Mouse (Mus musculus) neural tube, embryonic 11.5 days (tissue): ENCODE results near the gene Oser1. TPM values are rescaled to one million over a fixed set of nuclear protein-coding genes. Genes with fewer than 3 reads are reported as not detected.

Experiments used
- ATAC-seq: fragments of 200-750 bp; cut with Nextera tagmentation; 2 replicates; pipeline ENCODE4 v1.8.0; 2017; ENCODE audit warnings: moderate number of reproducible peaks, mild to moderate bottlenecking, moderate TSS enrichment, moderate library complexity; ENCODE audit not compliant: insufficient read depth, low FRiP score, low TSS enrichment
- DNase-seq: peaks from one replicate; pipeline ENCODE4 v3.0.0-alpha.2; 2015; ENCODE audit warnings: low spot score
- H3K27ac ChIP-seq: fragments of 300-500 bp; sonication (generic); 2 replicates; pipeline ENCODE4 v1.5.1; 2014; ENCODE audit warnings: low read depth, mild to moderate bottlenecking, low read length
- H3K27me3 ChIP-seq: fragments of 300-500 bp; sonication (generic); 2 replicates; pipeline ENCODE4 v1.6.1; 2014; ENCODE audit warnings: mild to moderate bottlenecking, low read length, mixed read lengths; ENCODE audit not compliant: control insufficient read depth, insufficient read depth
- H3K36me3 ChIP-seq: fragments of 300-500 bp; sonication (generic); 2 replicates; pipeline ENCODE4 v1.6.1; 2014; ENCODE audit warnings: mild to moderate bottlenecking, low read length, moderate library complexity, mixed read lengths; ENCODE audit not compliant: control insufficient read depth, insufficient read depth
- H3K4me1 ChIP-seq: fragments of 300-500 bp; sonication (generic); 2 replicates; pipeline ENCODE4 v1.6.1; 2014; ENCODE audit warnings: low read length, mixed read lengths; ENCODE audit not compliant: control insufficient read depth, insufficient read depth
- H3K4me2 ChIP-seq: fragments of 300-500 bp; sonication (generic); 2 replicates; pipeline ENCODE4 v1.6.1; 2014; ENCODE audit warnings: low read depth, mild to moderate bottlenecking, moderate library complexity
- H3K4me3 ChIP-seq: fragments of 300-500 bp; sonication (generic); 2 replicates; pipeline ENCODE4 v1.5.1; 2014; ENCODE audit warnings: low read depth, low read length
- H3K9ac ChIP-seq: fragments of 300-500 bp; sonication (generic); 2 replicates; pipeline ENCODE4 v1.6.1; 2014; ENCODE audit warnings: mild to moderate bottlenecking, low read length
- H3K9me3 ChIP-seq: fragments of 300-500 bp; sonication (generic); 2 replicates; pipeline ENCODE4 v1.6.1; 2016; ENCODE audit warnings: low read length; ENCODE audit not compliant: control insufficient read depth
- WGBS: fragments of 180-500 bp; shearing (Covaris S2); extraction: QIAGEN DNeasy Blood & Tissue Kit; methylation state at CpG from one replicate; pipeline ENCODE4 v1.1.7; 2014; 5-methylcytosine and 5-hydroxymethylcytosine counted together
- polyA plus RNA-seq: library from polyadenylated mRNA; unstranded; fragments of >200 nt; fragmentation: Nextera tagmentation; extraction: Ambion mirVana; gene quantifications from 2 replicates; pipeline ENCODE4 v1.2.1, GENCODE M21; 2014

The Oser1 gene
- polyA plus RNA-seq, 1 experiment from 2014 or later: 85.4 TPM

DNA sequence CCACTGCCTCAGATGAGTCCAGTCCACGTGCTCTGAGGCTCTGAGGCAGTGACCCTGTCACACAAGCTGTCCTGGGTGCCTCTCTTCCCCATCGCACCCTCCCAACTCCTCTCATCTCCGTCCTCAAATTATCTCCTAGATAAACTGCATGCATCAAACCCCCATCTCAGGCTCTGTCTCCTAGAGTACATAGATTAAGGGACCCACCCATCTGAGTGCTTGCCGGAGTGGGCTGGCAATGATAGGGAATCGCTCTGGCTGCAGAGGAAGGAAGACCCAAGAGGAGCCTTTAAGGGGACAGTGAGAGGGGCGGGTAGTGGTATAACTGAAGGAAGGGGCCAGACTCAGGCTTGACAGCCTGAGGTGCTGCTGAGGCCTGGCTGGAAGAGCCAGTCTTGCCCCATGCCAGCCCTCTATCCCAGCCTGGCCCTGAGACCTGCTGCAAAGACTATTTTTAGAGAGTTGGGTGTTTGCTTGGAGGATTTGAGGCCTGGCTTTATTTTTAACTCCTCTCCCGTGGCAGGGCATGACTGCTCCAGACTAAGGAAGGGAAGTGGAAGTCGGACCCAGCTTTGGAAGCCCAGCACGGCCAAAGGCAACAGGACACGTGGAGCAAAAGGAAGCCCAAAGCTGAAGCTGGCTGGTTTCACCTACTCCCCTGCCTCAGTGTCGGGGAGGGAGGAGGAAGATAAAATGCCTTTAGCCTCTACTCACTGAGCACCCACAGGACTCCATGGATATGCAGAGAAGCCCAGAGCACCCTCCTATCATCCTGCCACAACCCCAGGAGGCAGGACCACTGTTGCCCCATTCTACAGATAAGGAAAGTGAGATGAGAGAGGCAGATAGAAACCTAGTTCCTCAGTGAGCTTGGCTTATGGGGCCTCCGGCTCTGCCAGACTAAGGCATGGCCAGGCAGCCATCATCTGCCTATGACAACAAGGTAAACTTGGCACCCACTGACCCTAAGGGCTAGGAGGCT, 61.3 kb downstream of the Oser1 start:
- no peaks in the 10 kb centered on the region for H3K9me3 ChIP-seq
- H3K4me1 ChIP-seq: no peaks in the 10 kb centered on the region
- no peaks in the 10 kb centered on the region for H3K36me3 ChIP-seq
- no peak for ATAC-seq
- 83% methylated on average over 12 of the region's 12 CpGs for WGBS
- H3K27ac ChIP-seq: no peak overlapping the region
- H3K4me2 ChIP-seq: no peak overlapping the region
- no peaks in the 10 kb centered on the region for H3K27me3 ChIP-seq
- no peak for DNase-seq
- no peak overlapping the region for H3K4me3 ChIP-seq
- no peak overlapping the region for H3K9ac ChIP-seq

DNA sequence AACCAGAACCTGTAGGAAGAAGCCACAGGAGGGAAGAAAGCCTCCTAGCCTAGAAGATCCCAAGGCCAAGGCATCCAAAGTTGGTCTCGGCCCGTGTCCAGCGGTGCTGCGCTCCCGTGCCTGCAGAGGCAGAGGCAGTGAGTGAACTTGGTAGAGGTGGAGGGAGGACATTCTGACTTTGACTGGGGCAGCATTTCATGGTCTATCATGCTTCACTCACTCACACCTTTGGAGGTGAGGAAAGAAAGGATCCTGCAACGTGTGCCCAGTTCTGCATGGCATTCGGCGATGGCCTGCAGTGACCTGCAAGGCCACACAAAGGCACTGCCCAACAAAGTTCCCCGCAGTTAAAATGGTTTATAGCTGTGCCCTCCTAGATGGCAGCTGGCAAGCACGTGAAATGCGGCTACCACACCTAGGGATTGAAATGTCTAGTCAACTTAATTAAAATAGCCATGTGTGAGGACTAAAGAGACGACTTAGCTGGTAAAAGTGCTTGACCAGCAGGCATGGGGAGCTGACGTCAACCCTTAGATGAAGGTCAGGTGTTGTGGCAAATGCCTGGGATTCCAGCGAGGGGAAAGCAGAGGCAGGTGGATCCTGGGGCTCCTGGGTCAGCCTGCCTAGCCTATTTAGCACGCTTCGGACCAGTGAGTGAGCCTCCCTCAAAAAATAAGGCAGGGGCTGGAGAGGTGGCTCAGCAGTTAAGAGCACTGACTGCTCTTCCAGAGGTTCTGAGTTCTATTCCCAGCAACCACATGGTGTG, 63.5 kb downstream of the Oser1 start:
- Histone ChIP-seq H3K4me2 (no peak overlapping the region), H3K27me3 (no peaks in the 10 kb centered on the region), H3K9me3 (no peaks in the 10 kb centered on the region), H3K4me3 (no peak overlapping the region), H3K4me1 (no peaks in the 10 kb centered on the region), H3K36me3 (no peaks in the 10 kb centered on the region), H3K9ac (no peak overlapping the region), H3K27ac (no peak overlapping the region)
- WGBS: 80% methylated on average over 16 of the region's 16 CpGs
- no peak for DNase-seq
- ATAC-seq: no peak

DNA sequence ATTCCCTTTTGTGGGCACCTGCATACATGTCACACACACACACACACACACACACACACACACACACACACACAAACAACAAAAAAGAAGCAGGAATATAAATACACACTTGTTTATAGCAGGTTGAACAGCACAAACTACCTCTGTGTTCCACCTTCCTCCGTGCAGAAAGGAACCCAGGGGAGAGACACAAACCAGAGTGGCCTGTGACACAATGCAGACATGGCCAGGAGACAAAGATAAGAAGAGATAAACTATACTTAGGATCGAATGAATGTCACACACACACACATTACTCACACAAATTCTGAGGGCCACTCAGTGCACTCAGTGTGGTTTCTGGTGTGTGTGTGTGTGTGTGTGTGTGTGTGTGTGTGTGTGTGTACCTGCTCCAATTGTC, 65.2 kb downstream of the Oser1 start:
- ATAC-seq: no peak
- H3K9me3 ChIP-seq: no peaks in the 10 kb centered on the region
- H3K9ac ChIP-seq: no peak overlapping the region
- no peaks in the 10 kb centered on the region for H3K36me3 ChIP-seq
- no peak overlapping the region for H3K4me3 ChIP-seq
- no peaks in the 10 kb centered on the region for H3K4me1 ChIP-seq
- H3K4me2 ChIP-seq: no peak overlapping the region
- no peaks in the 10 kb centered on the region for H3K27me3 ChIP-seq
- WGBS: 83% methylated on average over 2 of the region's 2 CpGs
- DNase-seq: no peak
- no peak overlapping the region for H3K27ac ChIP-seq

DNA sequence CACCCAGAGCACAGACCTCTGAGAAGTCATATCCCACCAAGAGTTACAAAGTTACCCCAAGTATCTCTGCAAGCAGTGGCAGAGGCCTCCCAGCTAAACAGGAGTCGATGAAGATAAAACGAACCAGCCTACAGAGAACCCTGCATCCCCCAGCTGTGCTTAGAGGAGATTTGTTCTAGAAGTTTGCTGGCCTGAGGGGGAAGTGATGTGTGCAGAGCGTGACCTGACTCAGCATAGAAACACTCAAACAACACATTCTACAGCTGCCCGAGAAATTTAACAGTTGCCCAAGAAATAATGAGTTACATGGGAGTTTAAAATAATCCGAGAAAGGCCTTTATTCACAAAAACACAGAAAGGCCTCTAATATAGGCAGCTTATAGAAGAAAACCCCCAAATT, 65.8 kb downstream of the Oser1 start:
- Histone ChIP-seq H3K27me3 (no peaks in the 10 kb centered on the region), H3K4me1 (no peaks in the 10 kb centered on the region), H3K9ac (no peak overlapping the region), H3K27ac (no peak overlapping the region), H3K4me2 (no peak overlapping the region), H3K4me3 (no peak overlapping the region), H3K36me3 (no peaks in the 10 kb centered on the region), H3K9me3 (no peaks in the 10 kb centered on the region)
- DNase-seq (no peak), ATAC-seq (no peak)
- WGBS: 80% methylated on average over 5 of the region's 5 CpGs

DNA sequence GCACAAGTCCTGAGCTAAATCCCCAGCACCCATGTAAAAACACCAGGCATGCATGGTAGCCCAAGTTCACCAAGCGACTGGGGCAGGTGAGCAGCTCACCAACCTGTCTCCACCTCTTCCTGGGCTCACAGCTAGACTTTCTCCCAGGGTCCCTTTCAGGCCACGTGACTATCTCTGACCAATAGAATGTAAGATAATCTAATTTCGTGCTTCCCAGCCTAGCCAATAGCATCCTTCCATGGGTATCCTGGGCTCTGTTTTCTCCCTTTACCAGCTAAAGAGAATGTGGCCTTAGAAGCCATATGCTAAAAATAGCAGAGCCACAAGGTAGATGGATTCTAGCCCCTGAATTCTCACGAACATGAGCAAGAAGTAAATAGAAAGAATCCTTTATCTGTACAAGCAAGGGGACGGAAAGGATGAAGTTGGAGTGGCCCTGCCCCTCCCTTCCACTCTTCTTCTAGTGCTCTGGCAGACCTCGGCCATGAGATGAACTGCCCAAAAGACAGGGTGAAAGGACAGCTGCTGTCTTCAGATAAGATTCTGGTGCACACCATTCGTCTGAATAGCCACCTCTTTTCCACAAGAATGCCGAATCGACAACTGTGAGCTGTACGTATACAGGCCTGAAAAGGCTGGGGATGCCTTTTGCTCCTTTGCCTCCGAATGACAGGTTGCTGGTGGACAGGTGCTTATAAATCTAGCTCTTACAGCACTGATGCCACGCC, 68.2 kb downstream of the Oser1 start:
- 88% methylated on average over 12 of the region's 12 CpGs for WGBS
- Histone ChIP-seq H3K36me3 (no peaks in the 10 kb centered on the region), H3K9ac (no peak overlapping the region), H3K4me2 (no peak overlapping the region), H3K27ac (no peak overlapping the region), H3K4me3 (no peak overlapping the region), H3K4me1 (no peaks in the 10 kb centered on the region), H3K27me3 (no peaks in the 10 kb centered on the region), H3K9me3 (no peaks in the 10 kb centered on the region)
- DNase-seq (no peak), ATAC-seq (no peak)

Other genes with a start within 250 kb of the Oser1 start
- 18.0 and 20.3 TPM in 2 replicates for gene Tox2, start 221.6 kb downstream of the Oser1 start, polyA plus RNA-seq
- 0.50 and 0.52 TPM in 2 replicates for gene Jph2, start 26.7 kb downstream of the Oser1 start, polyA plus RNA-seq
- gene Gdap1l1, start 13.8 kb upstream of the Oser1 start, polyA plus RNA-seq: 50.4 and 53.8 TPM in 2 replicates
- gene Fitm2, start 47.9 kb upstream of the Oser1 start, polyA plus RNA-seq: 12.7 and 13.9 TPM in 2 replicates
- 0.28 and 0.37 TPM in 2 replicates for gene R3hdml, start 67.6 kb upstream of the Oser1 start, polyA plus RNA-seq
- not detected in 2 replicates for gene Hnf4a, start 82.1 kb upstream of the Oser1 start, polyA plus RNA-seq
- 46.4 and 47.3 TPM in 2 replicates for gene Ttpal, start 177.6 kb upstream of the Oser1 start, polyA plus RNA-seq
- gene Serinc3, start 220.4 kb upstream of the Oser1 start, polyA plus RNA-seq: 33.3 and 34.4 TPM in 2 replicates
- gene Pkig, start 233.7 kb upstream of the Oser1 start, polyA plus RNA-seq: 130 and 134 TPM in 2 replicates